Mouse (Mus musculus): ENCODE measurements around the gene Gm10799. TPM values are rescaled to one million over a fixed set of nuclear protein-coding genes. Genes with fewer than 3 reads are reported as not detected.

The Gm10799 gene
- polyA plus RNA-seq, 2 experiments from 2014 or later, result not detected

Other genes with a start within 250 kb of the Gm10799 start
- gene Lmo2, start 110.6 kb downstream of the Gm10799 start, polyA plus RNA-seq (2017; shearing (Covaris generic)), result 1 to 10 TPM in 1 of 2 experiments, under 1 TPM in 1; 0.38 to 2.1 TPM
- 10 to 100 TPM; 39.2 to 39.4 TPM for gene Fbxo3, start 40.8 kb downstream of the Gm10799 start, polyA plus RNA-seq (2017; shearing (Covaris generic))
- gene 4931422A03Rik, start 40.2 kb downstream of the Gm10799 start, polyA plus RNA-seq (2017; shearing (Covaris generic)), result under 1 TPM in 1 of 2 experiments, not detected in 1; 0.93 TPM
- under 1 TPM in 1 of 2 experiments, not detected in 1; 0.19 TPM for gene Gm10912, start 2.7 kb downstream of the Gm10799 start, polyA plus RNA-seq (2017; shearing (Covaris generic))
- gene Cd59b, start 1.3 kb upstream of the Gm10799 start, polyA plus RNA-seq (2017; shearing (Covaris generic)), result 1 to 10 TPM in 1 of 2 experiments, not detected in 1; 1.4 TPM
- under 1 TPM in 1 of 2 experiments, not detected in 1; 0.52 TPM for gene Cd59a, start 27.3 kb upstream of the Gm10799 start, polyA plus RNA-seq (2017; shearing (Covaris generic))
- not detected for gene A930018P22Rik, start 54.2 kb upstream of the Gm10799 start, polyA plus RNA-seq (2017; shearing (Covaris generic))